Mouse (Mus musculus) adrenal gland, adult 2 months (tissue): ENCODE data around the gene Sema4a. TPM values are rescaled to one million over a fixed set of nuclear protein-coding genes. Genes with fewer than 3 reads are reported as not detected.
"Not testable (repeated sequence)": the region's sequence is repeated elsewhere in the genome, so short reads cannot be mapped to it uniquely, and the experiment has no call there.

Experiments used
- DNase-seq: peaks from one replicate; pipeline ENCODE4 v3.0.0; 2021
- polyA plus RNA-seq: library from polyadenylated mRNA; depleted of rRNA; stranded (reverse); fragments of >200 nt; gene quantifications from 2 replicates; pipeline ENCODE4 v1.2.3, GENCODE M21; 2012
- total RNA-seq, 2 experiments: library from RNA; stranded (reverse); gene quantifications; 2 replicates each; pipeline ENCODE4 v1.2.3; 2021

Sema4a gene
- total and polyA plus RNA-seq, 3 experiments = 8.8 to 31.8 (median 14.3) TPM

GRCm38 (mm10) chr3:88456313-88456712 lies 4.7 kb downstream of the Sema4a start:
- DNase-seq = no peak

GRCm38 (mm10) chr3:88455588-88456264 lies 5.3 kb downstream of the Sema4a start:
- DNase-seq = no peak

GRCm38 (mm10) chr3:88454762-88455587 lies 6.0 kb downstream of the Sema4a start:
- DNase-seq = no peak

- DNase-seq = no peak
Measured at GRCm38 (mm10) chr3:88453986-88454385, 7.0 kb downstream of the Sema4a start.

GRCm38 (mm10) chr3:88453369-88453768 lies 7.6 kb downstream of the Sema4a start:
- no peak for DNase-seq

GRCm38 (mm10) chr3:88452716-88453115 lies 8.3 kb downstream of the Sema4a start:
- DNase-seq = no peak

- DNase-seq = no peak
Measured at GRCm38 (mm10) chr3:88452246-88452645, 8.7 kb downstream of the Sema4a start.

DNA sequence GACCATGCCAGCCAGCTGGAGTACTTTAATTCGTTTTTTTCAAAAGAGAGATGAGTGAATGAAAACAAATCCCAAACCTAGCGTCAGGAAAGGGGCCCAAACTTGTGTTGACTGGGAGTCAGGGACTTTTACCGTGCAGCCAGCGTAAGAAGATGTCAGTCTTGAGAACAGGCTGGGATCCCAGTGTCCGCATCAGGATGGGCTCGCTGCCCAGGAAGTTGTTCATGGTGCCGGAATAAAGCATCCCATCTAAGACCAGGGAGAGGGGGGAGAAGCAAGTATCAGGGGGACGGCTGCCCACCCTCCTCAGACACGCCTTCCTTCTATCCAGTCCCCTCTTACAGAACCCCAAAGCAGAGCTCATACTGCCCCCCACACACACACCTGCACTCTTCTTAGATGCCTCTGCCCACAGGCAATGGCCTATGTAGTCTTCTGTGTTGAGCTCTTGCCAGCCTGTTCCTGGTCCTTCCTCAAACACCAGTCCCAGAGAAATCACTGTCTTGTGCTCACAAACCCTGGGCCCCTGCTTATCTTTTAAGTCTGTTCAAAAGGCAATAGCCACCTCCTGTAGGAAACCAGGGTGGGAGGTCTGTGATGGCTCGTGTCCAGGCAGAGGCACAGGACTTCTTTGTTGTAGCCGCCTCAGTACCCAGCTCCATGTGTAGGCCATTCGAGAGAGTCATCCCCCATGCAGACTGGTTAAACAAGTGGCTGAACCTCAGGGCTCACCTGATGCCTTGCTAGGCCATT lies 10.4 kb downstream of the Sema4a start:
- no peak for DNase-seq

DNA sequence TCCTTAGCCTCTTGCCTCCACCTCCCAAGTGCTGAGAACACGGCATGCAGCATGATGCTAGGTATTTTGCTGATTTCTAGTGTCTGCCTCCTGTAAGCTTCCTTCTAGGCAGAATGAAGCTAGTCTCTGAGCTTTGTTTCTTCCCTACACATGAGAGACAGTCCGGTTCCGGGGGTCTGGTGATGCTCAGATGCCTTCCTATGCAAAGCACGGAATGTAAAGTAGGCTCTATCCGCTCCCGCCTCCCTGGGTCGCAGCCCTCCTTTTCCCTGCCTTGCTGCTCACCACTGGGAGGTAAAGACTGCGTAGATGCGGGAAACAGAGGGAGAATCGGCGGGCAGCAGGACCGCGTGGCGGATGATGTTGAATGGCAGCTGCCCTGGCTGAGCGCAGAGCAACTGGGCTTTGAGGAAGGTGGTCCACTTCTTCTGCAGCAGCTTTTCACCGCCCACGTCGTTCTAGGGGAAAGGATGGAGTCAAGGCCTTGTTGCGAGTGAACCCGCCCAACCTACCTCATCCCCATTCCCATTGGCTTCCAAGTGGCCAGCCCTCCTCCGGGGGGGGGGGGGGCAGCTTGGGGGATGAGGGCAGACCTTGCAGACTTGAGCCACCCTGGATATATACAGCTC lies 11.5 kb downstream of the Sema4a start:
- peak; percentile 75 for DNase-seq

DNA sequence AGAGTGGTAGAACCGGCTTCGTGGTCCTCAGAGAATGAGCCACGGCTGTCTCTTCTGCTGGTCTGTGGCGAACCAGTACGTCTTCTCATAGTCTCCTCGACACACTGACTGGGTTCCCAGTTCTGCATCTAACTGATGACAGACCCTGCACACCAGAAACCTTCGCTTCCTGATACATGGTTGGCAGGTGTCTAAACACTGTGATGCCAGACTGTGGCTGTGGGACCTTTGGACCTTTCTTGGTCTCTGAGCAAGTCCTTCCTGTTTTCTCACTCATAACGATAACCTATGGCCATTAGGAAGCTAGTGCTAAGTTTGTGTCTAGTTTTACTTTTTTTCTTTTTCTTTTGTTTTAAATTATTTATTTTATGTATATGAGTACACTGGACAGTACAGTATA lies 12.5 kb downstream of the Sema4a start:
- no peak for DNase-seq

- no peak for DNase-seq
Measured at GRCm38 (mm10) chr3:88447676-88448183, 13.3 kb downstream of the Sema4a start.

DNA sequence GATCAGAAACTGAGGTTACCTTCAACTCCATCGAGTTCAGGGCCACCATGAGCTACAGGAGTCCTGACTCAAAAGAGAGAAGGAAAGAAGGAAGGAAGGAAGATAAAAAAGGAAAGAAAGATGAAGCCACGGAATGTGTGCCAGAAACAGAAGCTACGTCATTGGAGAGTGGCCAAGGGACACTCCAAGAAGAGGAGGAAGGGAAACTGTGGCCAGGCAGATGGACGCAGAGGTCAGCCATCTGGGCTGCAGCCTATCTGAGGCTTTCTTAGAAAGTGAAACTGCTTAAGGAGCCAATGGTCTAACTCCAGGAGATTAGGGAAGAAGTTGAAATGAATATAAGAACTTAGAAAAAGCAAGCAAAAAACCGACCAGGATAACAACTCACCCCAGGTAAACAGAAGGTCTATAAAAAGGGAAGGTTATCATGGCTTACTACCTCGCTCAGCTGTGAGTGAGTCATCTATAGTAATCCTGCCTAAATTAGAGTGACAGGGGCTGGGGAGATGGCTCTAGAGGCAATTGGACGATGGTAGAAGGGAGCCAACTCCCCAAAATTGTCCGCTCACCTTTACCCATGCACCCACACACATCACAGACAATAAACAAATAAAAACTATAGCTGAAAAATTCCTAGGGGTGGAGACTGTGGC lies 14.4 kb downstream of the Sema4a start:
- no peak for DNase-seq

DNA sequence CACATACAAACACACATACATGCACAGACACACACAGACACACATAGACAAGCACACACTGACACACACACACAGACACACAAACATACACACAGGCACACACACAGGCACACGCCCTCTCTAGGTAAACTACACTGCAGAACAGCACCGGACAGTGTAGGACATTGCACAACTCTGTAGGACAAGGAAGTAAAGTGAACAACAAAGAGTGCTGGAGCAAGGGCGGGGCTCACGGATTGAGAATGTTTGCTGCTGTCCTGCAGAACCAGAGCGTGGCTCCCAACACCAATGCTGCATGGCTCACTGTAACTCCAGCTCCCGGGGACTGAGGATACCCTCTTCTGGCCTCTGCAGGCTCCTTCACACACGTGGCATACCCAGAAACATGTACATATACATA lies 18.1 kb downstream of the Sema4a start:
- no peak for DNase-seq

DNA sequence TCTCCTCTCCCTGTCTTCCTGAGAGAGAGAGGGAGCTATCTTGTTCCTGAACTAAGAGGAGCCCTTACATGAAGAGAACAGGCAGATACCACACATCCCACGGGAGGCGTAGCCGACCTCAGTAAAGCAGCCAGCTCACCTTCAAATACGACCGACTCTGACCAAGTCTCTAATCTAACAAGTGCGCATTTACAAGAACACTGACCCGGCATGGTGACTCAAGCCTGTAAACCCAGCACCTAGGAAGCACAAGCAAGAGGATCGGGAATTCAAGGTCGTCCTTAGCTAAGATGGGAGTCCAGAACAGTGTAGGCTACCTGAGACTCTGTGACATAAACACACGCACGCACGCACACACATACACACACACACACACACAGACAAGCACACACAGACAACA lies 18.5 kb downstream of the Sema4a start:
- no peak for DNase-seq

GRCm38 (mm10) chr3:88440500-88441381 lies 20.2 kb downstream of the Sema4a start:
- peak; percentile 85 for DNase-seq

GRCm38 (mm10) chr3:88439582-88439981 lies 21.4 kb downstream of the Sema4a start:
- DNase-seq = no peak

- DNase-seq = no peak
Measured at GRCm38 (mm10) chr3:88437454-88437853, 23.5 kb downstream of the Sema4a start.

GRCm38 (mm10) chr3:88436395-88437201 lies 24.4 kb downstream of the Sema4a start:
- peak; percentile 85 for DNase-seq

DNA sequence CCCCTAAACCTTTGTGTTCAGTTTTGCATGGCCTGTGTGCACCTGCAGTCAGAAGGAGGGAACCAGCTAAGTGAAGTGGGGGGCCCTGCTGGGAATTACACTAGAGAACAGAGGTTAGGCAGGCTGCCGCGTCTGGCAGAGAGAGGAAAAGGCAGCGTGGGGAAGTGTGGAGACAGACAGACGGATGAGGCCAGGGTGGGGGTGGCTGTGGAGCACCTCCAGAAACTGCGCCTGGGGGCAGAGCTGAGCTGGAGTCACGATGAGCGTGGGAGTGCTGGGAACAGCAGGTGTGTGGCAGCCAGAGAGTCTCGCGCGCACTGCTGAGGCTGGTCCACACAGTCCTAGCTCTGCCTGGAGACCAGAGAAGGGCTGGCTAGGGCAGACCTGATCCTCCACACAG lies 25.5 kb downstream of the Sema4a start:
- DNase-seq = no peak

DNA sequence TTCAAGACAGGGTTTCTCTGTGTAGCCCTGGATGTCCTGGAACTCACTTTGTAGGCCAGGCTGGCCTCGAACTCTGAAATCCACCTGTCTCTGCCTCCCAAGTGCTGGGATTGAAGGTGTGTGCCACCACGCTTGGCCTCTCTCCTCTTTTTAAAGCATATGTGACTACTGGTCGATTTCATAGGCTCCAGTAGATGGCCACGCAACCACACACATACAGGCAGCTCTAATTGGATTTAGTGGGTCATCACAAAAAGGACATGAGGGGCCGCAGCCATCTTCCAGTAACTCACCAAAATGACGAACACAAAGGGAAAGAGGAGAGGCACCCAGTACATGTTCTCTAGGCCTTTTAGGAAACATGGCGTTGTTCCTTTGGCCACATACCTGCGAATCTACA lies 32.3 kb downstream of the Sema4a start:
- DNase-seq = not testable (repeated sequence)
